Mouse (Mus musculus) ES-Bruce4 (cell line): ENCODE results near the gene Gm44502.

Source experiments
- CTCF ChIP-seq: IDR thresholded peaks from one replicate; pipeline ENCODE4 v1.8.1; 2011; ENCODE audit warnings: low read depth, low read length
- EP300 ChIP-seq: IDR thresholded peaks from 2 replicates; pipeline ENCODE4 v1.6.1; 2011; ENCODE audit warnings: low read depth, low read length; ENCODE audit not compliant: insufficient read depth
- POLR2A ChIP-seq: IDR thresholded peaks from one replicate; pipeline ENCODE4 v1.8.1; 2011; ENCODE audit warnings: low read length; ENCODE audit not compliant: insufficient read depth

DNA sequence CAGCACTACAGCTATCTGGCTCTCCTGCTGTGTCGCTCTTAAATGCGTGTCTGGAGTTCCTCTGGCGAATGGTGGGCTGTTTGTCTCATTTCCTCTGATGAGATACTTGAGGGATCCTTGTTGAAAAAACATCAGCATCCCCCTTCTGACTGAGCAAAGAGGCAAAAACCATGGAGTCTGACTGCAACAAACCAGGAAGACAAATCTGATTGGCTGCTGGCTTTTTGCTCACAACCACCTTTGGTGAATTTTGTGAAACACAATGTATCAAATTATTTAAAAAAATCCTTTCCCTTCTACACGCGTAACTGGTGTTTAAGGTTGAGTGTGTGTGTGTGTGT, 46.9 kb upstream of the Gm44502 start:
- TF ChIP-seq CTCF (no peak), POLR2A (no peak), EP300 (no peak)
